Mouse (Mus musculus) embryonic facial prominence, embryonic 11.5 days (tissue): ENCODE results near the gene Prex1. TPM values are rescaled to one million over a fixed set of nuclear protein-coding genes. Genes with fewer than 3 reads are reported as not detected.
A peak's percentile ranks its signal among the peaks of the same experiment; 100 is the strongest.

ENCODE experiments used
- ATAC-seq: fragments of 200-750 bp; cut with Nextera tagmentation; replicated peaks from 2 replicates; pipeline ENCODE4 v1.8.0; 2017; ENCODE audit warnings: low read depth; ENCODE audit not compliant: insufficient number of reproducible peaks, low FRiP score, low TSS enrichment
- DNase-seq: peaks from one replicate; pipeline ENCODE4 v3.0.0-alpha.2; 2015; ENCODE audit warnings: low spot score
- H3K27ac ChIP-seq: fragments of 300-500 bp; sonication (generic); replicated peaks from 2 replicates; pipeline ENCODE4 v1.5.1; 2014; ENCODE audit warnings: mild to moderate bottlenecking, low read depth, low read length, control low read depth
- H3K27me3 ChIP-seq: fragments of 300-500 bp; sonication (generic); 2 replicates; pipeline ENCODE4 v1.6.1; 2014; ENCODE audit warnings: mild to moderate bottlenecking, low read length, moderate library complexity, mixed read lengths; ENCODE audit not compliant: control insufficient read depth, insufficient read depth
- H3K36me3 ChIP-seq: fragments of 300-500 bp; sonication (generic); replicated peaks from 2 replicates; pipeline ENCODE4 v1.6.1; 2014; ENCODE audit warnings: low read depth, mild to moderate bottlenecking, low read length, moderate library complexity, mixed read lengths; ENCODE audit not compliant: control insufficient read depth, insufficient read depth
- H3K4me1 ChIP-seq: fragments of 300-500 bp; sonication (generic); 2 replicates; pipeline ENCODE4 v1.6.1; 2014; ENCODE audit warnings: low read length, mixed read lengths; ENCODE audit not compliant: control insufficient read depth, insufficient read depth
- H3K4me2 ChIP-seq: fragments of 300-500 bp; sonication (generic); 2 replicates; pipeline ENCODE4 v1.6.1; 2014; ENCODE audit warnings: low read depth, mild to moderate bottlenecking, control low read depth, low read length, moderate library complexity
- H3K4me3 ChIP-seq: fragments of 300-500 bp; sonication (generic); 2 replicates; pipeline ENCODE4 v1.5.1; 2014; ENCODE audit warnings: low read depth, low read length, control low read depth
- H3K9ac ChIP-seq: fragments of 300-500 bp; sonication (generic); replicated peaks from 2 replicates; pipeline ENCODE4 v1.6.1; 2014; ENCODE audit warnings: mild to moderate bottlenecking, control low read depth, low read length
- H3K9me3 ChIP-seq: fragments of 300-500 bp; sonication (generic); replicated peaks from 2 replicates; pipeline ENCODE4 v1.6.1; 2016; ENCODE audit warnings: mild to moderate bottlenecking, low read length, inconsistent platforms, mixed read lengths; ENCODE audit not compliant: control insufficient read depth
- WGBS: fragments of 180-500 bp; shearing (Covaris S2); extraction: QIAGEN DNeasy Blood & Tissue Kit; methylation state at CpG from one replicate; pipeline ENCODE4 v1.1.7; 2014; 5-methylcytosine and 5-hydroxymethylcytosine counted together
- polyA plus RNA-seq: library from polyadenylated mRNA; unstranded; fragments of >200 nt; fragmentation: Nextera tagmentation; extraction: Ambion mirVana; gene quantifications from 2 replicates; pipeline ENCODE4 v1.2.1, GENCODE M21; 2014

Gene Prex1
- polyA plus RNA-seq, 1 experiment from 2014 or later, result 15.5 TPM

DNA sequence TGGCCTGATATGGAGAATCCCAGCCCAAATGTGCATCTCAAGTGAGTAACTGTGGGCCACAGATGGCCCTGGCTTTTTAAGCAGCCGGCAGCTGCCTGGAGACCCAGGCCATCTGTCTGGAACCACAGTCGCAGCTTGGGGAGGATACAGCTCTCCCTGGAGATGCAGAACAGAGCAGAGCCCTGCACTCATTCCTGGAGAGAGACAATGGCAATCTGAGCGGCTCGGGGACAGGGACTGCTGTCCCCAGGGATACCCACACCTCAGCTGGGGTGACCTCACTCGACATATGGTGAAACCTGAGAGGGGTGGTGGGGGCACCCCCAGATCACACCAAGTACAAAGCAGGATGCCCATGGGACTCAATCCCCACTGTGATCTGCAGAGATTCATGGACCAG lies 60.1 kb downstream of the Prex1 start:
- ATAC-seq (no peak; the same call in 1 of the 2 replicates), DNase-seq (no peak)
- Histone ChIP-seq H3K36me3 (no peaks in the 10 kb centered on the region), H3K4me1 (no peaks in the 10 kb centered on the region; the same call in 1 of the 2 replicates), H3K27me3 (no peaks in the 10 kb centered on the region), H3K9ac (no peak overlapping the region), H3K4me2 (no peak overlapping the region), H3K9me3 (no peaks in the 10 kb centered on the region), H3K27ac (no peak overlapping the region), H3K4me3 (no peak overlapping the region)
- WGBS, result 43% methylated on average over 5 of the region's 5 CpGs

DNA sequence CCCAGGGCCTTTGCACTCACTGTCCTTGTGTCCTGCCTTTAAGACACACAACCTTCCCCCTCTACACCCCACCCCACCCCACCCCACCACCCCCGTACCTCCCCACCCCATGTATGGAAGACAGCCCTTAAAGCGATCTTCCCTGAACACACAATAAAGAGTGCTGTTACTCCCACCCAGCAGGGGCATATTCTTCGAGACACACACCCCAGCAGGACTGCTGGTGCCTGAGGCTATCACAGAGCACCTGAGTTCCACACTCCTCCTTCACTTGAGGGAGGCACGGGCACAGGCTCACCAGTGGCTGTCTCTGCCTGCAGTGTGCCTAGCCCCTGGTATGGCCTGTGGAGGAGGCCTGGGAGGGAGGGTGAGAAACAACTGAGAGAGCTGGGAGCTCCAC lies 61.0 kb downstream of the Prex1 start:
- Histone ChIP-seq H3K4me2 (no peak overlapping the region), H3K9me3 (no peaks in the 10 kb centered on the region), H3K4me1 (no peaks in the 10 kb centered on the region; the same call in 1 of the 2 replicates), H3K27ac (0 out of 2 replicates have a peak overlapping the region, but pooled peaks have one; percentile 20), H3K4me3 (no peak overlapping the region), H3K27me3 (no peaks in the 10 kb centered on the region), H3K9ac (no peak overlapping the region), H3K36me3 (no peaks in the 10 kb centered on the region)
- 57% methylated on average over 4 of the region's 4 CpGs for WGBS
- no peak for DNase-seq
- no peak for ATAC-seq

DNA sequence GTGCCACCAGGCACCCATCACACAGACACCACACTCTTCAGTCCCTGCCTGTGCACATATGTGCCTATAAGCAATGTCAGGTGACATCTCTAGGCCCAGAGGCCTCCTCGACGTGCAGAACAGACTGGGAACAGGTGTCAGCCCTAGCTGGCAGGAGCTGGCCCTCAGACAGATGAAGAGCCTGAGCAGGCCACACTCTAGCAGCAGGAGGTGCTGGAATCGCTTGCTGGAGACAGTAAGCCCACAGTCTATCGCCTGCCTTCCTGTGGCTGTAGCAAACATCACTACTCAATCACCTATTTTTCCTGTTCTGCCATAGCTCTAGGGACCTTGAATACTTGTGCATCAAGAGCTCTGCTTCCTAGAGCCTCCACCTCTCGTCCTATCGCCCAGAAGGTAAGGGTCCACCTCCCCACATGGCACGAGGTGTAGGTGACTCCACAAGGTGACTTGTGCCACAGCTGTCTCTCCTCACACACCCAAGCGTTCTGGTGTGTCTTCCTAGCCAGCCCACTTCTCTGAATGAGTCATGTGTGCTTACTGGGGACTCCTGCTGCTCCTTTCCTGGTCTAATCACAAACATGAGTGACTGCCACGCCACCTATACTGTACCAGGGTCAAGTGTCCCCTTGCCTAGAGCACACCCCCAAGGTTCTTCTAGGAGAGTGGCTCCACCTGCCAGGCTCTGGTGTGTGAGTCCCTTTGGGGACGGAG lies 62.2 kb downstream of the Prex1 start:
- 69% methylated on average over 10 of the region's 10 CpGs for WGBS
- Histone ChIP-seq H3K4me2 (no peak overlapping the region), H3K27ac (no peak overlapping the region), H3K9me3 (no peaks in the 10 kb centered on the region), H3K4me1 (no peaks in the 10 kb centered on the region; the same call in 1 of the 2 replicates), H3K9ac (no peak overlapping the region), H3K4me3 (no peak overlapping the region), H3K27me3 (no peaks in the 10 kb centered on the region), H3K36me3 (no peaks in the 10 kb centered on the region)
- DNase-seq, result no peak
- no peak for ATAC-seq

DNA sequence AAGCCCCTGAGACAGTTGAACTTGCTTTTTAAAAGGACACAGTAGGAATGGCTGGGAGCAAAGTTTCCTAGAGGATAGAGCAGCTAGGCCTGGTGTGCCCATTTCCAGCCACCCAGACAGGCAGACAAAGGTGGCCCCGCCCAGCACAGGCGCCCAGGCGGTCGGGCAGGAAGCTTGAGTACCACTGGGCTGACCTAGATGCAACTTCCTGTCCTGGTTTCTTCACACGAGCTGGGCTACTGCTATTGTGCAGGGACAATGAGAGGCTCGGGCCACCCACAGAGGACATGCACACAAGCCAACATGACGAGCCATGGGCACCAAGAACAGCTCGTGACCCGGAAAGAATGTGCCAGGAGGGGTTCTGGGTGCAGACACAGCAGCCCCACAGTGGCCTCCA lies 63.2 kb downstream of the Prex1 start:
- H3K27me3 ChIP-seq, result no peaks in the 10 kb centered on the region
- no peak for ATAC-seq
- no peak overlapping the region for H3K27ac ChIP-seq
- WGBS, result 64% methylated on average over 9 of the region's 9 CpGs
- no peaks in the 10 kb centered on the region for H3K36me3 ChIP-seq
- H3K4me2 ChIP-seq, result no peak overlapping the region
- DNase-seq, result no peak
- H3K9ac ChIP-seq, result no peak overlapping the region
- no peaks in the 10 kb centered on the region for H3K4me1 ChIP-seq
- H3K9me3 ChIP-seq, result no peaks in the 10 kb centered on the region
- no peak overlapping the region for H3K4me3 ChIP-seq

DNA sequence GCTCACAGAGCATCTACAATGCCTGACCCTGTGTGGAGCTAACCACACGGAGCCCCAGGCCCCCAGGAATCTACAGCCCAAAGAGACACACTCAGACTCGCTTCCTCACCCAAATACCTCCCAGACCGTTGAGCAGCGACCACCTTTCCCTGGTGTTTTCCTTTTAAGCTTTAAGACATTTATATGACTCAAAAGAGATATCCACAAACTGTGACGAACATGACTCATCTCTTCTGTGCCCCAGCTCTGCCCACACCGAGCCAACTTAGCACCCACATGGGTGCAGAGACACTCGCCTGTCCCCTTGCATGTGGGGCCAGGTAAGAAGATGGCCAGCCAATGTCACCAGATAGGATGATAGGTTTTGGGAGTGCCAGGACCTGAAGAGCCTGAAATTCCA lies 66.4 kb downstream of the Prex1 start:
- Histone ChIP-seq H3K9me3 (no peaks in the 10 kb centered on the region), H3K36me3 (no peaks in the 10 kb centered on the region), H3K4me1 (no peaks in the 10 kb centered on the region), H3K4me3 (no peak overlapping the region), H3K27me3 (no peaks in the 10 kb centered on the region), H3K4me2 (no peak overlapping the region), H3K9ac (no peak overlapping the region), H3K27ac (no peak overlapping the region)
- no peak for DNase-seq
- ATAC-seq, result no peak
- 71% methylated on average over 7 of the region's 7 CpGs for WGBS

DNA sequence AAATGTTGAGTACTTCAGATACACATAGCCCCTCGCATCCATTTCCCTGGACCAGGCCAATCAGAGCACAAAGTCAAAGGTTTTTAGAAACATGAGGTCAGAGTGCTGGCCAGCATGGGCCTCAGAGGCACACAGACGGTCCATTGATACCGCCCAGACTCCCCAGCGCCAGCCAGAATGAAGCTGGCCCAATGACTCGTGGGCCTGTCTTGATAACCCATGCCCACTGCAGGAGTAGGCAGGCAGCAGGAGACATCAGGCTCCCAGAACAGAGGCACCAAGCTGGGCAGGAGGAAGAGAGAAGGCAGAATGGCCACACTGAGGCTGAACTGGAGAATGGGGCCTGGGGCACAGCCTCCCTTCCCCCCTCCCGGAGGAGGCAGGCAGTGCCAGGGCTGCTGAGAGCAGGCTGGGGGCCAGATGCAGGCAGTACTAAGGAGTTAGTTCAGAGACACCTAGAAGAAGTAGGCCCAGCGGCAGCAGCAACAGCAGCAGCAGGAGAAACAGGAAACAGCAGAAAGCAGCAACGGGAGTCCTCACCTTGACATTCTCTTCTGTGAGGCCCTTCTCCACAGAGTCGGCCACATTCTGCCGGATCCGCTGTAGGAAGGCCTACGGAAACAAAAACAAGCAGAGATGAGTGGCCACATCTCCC lies 67.1 kb downstream of the Prex1 start:
- no peak overlapping the region for H3K9ac ChIP-seq
- ATAC-seq (no peak), DNase-seq (no peak)
- H3K4me3 ChIP-seq, result no peak overlapping the region
- no peaks in the 10 kb centered on the region for H3K9me3 ChIP-seq
- no peaks in the 10 kb centered on the region for H3K4me1 ChIP-seq
- H3K36me3 ChIP-seq, result no peaks in the 10 kb centered on the region
- H3K27ac ChIP-seq, result no peak overlapping the region
- no peak overlapping the region for H3K4me2 ChIP-seq
- 52% methylated on average over 12 of the region's 12 CpGs for WGBS
- H3K27me3 ChIP-seq, result no peaks in the 10 kb centered on the region

DNA sequence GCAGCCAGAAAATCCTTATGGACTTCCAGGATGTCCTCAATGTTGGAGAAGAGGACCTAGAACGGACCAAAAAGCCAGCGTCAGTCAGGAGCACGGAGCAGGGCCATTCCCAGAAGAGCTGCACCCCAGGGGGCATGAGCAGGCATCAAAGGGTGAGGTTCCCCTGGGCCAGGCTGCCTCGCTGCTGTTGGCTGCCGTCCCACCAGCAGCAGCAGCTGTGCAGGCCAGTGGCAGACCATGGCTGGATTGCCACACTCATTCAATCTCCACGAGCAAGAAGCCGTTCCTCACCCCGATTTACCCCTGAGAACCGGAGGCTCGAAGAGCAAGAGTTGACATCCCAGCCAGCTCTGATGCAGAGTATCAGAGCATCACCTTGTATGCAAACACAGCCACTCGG lies 68.8 kb downstream of the Prex1 start:
- H3K4me2 ChIP-seq, result no peak overlapping the region
- H3K27me3 ChIP-seq, result no peaks in the 10 kb centered on the region
- H3K9ac ChIP-seq, result no peak overlapping the region
- ATAC-seq (no peak), DNase-seq (no peak)
- H3K4me3 ChIP-seq, result no peak overlapping the region
- WGBS, result 84% methylated on average over 11 of the region's 11 CpGs
- H3K27ac ChIP-seq, result no peak overlapping the region
- no peaks in the 10 kb centered on the region for H3K9me3 ChIP-seq
- H3K36me3 ChIP-seq, result no peaks in the 10 kb centered on the region
- no peaks in the 10 kb centered on the region for H3K4me1 ChIP-seq

DNA sequence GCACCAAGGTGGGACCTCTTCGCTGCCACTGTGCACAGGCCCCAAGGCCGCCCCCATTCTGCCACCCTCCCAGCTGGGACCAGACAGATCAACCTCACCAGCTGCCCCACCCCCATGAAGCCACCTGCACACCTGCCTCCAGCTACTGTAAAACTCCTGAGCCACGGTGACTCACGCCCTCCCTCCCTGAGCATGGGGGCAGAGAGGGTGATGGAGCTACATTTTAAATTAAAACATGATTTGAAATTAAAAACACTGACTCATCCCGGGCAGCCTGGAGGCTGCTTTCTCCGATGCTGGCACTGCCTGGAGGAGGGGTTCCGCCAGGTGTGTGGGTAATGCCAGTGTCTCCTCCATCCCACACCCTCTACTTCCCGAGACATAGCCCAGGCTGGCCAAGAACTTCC lies 71.0 kb downstream of the Prex1 start:
- no peaks in the 10 kb centered on the region for H3K9me3 ChIP-seq
- 89% methylated on average over 8 of the region's 8 CpGs for WGBS
- no peaks in the 10 kb centered on the region for H3K4me1 ChIP-seq
- no peaks in the 10 kb centered on the region for H3K27me3 ChIP-seq
- no peak overlapping the region for H3K4me2 ChIP-seq
- H3K36me3 ChIP-seq, result no peaks in the 10 kb centered on the region
- no peak overlapping the region for H3K27ac ChIP-seq
- ATAC-seq (no peak), DNase-seq (no peak)
- no peak overlapping the region for H3K4me3 ChIP-seq
- no peak overlapping the region for H3K9ac ChIP-seq
